Mouse (Mus musculus) embryonic fibroblast, embryonic 13.5 days (primary cell): ENCODE results near the gene Cav3. TPM values are rescaled to one million over a fixed set of nuclear protein-coding genes. Genes with fewer than 3 reads are reported as not detected.

Experiments used
- H3K27ac ChIP-seq: 2 replicates; pipeline ENCODE4 v1.5.1; 2012; ENCODE audit warnings: low read length, control low read depth, inconsistent platforms; ENCODE audit not compliant: insufficient read depth
- H3K4me1 ChIP-seq: 2 replicates; pipeline ENCODE4 v1.6.1; 2011; ENCODE audit warnings: low read length; ENCODE audit not compliant: control insufficient read depth, insufficient read depth
- H3K4me3 ChIP-seq: 2 replicates; pipeline ENCODE4 v1.5.1; 2011; ENCODE audit warnings: mild to moderate bottlenecking, control low read depth, low read length; ENCODE audit not compliant: insufficient read depth
- CTCF ChIP-seq: IDR thresholded peaks from 2 replicates; pipeline ENCODE4 v1.5.1; 2011; ENCODE audit warnings: mild to moderate bottlenecking, control low read depth, low read length, moderate library complexity, borderline replicate concordance; ENCODE audit not compliant: insufficient read depth
- POLR2A ChIP-seq: IDR thresholded peaks from 2 replicates; pipeline ENCODE4 v1.6.1; 2011; ENCODE audit warnings: low read depth, mild to moderate bottlenecking, control low read depth, low read length, moderate library complexity
- polyA plus RNA-seq: library from polyadenylated mRNA; stranded (reverse); fragments of >200 nt; gene quantifications from 2 replicates; pipeline ENCODE4 v1.2.4, GENCODE M21; 2011; ENCODE audit warnings: low read depth; ENCODE audit not compliant: missing spikeins, insufficient read length

Cav3 gene
- polyA plus RNA-seq, 1 experiment: 1.2 TPM

GRCm38 (mm10) chr6:112509590-112510131 is 50.4 kb downstream of the Cav3 start:
- TF ChIP-seq CTCF (no peak), POLR2A (no peak)
- Histone ChIP-seq H3K27ac (no peak overlapping the region), H3K4me1 (no peaks in the 10 kb centered on the region), H3K4me3 (no peak overlapping the region)

DNA sequence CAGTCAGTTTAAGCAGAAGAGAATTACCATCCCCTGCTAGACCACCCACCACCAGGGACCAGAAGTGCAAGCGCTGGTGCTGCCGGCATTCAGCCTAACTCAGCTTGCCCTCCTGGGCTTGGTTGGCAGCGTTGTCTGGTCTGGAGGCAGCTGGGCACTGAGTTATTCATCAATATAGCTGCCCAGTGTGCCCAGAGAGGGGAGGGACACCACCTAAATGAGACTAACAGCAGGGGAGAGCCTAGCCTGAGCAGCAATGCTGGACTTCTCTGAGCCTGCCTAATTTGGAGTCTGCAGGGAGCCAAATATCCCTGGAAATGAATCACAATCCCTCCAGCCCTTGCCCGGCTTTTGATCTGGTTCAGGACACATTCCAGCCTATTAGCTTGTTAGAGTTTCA is 51.0 kb downstream of the Cav3 start:
- no peaks in the 10 kb centered on the region for H3K4me1 ChIP-seq

DNA sequence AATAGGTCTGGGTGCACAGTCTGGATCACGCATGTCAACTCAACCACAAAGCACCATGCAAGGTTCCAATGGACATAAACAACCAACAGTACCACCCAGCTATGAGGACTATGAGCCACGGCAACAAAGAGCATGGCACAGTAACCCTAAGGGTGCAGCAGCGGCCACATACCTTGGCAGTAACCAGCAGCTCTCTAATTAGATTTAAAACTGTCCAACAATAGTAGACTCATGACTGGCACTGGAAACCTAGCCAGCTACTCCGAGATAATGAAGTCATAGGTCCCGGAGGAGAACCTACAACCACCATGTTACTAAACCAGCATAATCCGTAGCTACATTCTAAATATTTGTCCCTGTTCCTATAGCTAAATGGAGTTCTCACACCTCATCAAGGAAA is 55.3 kb downstream of the Cav3 start:
- no peak overlapping the region for H3K4me3 ChIP-seq
- TF ChIP-seq CTCF: no peak
- no peak for TF ChIP-seq POLR2A
- H3K4me1 ChIP-seq: no peaks in the 10 kb centered on the region
- no peak overlapping the region for H3K27ac ChIP-seq

More for the DNA sequence above, 51.0 kb downstream of the Cav3 start:
- Histone ChIP-seq H3K27ac (no peak overlapping the region), H3K4me3 (no peak overlapping the region)
- no peak for TF ChIP-seq CTCF
- no peak for TF ChIP-seq POLR2A

DNA sequence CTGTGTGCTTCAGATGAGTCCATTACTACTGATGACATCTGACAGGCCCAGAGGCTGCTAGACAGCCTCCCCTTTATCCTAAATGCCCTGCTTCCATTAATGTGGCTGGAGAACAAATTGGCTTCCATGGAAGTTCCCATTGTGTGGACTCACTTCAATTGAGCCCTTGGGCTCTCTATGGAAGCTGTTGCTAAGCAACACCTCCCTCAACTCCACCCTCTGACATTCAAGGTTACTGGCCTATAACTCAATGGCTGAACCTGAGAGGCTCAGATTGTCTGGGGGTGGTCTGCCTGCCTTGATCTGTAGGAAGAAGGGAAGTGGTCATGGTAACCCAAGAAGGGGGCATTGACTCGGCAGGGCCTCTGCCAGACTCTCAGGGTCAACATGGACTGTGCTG is 57.2 kb downstream of the Cav3 start:
- H3K4me1 ChIP-seq: no peaks in the 10 kb centered on the region
- TF ChIP-seq POLR2A (no peak), CTCF (no peak)
- no peak overlapping the region for H3K4me3 ChIP-seq
- no peak overlapping the region for H3K27ac ChIP-seq

GRCm38 (mm10) chr6:112517572-112517971 is 58.3 kb downstream of the Cav3 start:
- Histone ChIP-seq H3K4me1 (no peaks in the 10 kb centered on the region), H3K27ac (no peak overlapping the region), H3K4me3 (no peak overlapping the region)
- TF ChIP-seq POLR2A (no peak), CTCF (no peak)

DNA sequence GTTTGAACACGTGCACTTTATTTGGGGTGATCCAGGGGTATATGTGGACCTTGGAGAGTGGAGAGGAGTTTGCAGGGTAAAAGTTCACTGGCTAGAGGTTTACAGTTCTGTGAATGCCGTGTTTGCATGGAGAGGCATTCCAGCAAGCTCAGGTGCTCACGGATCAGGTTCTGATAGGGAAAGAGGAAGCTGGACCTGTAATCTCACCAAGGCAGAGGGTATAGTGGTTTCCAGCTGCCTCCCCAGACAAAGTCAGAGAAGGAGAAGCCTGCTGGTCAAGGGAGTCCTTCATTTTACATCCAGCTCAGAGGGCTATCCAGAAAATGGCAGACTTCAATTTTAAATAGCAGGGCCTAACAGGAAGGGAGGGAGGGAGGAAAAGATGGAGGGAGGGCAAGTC is 58.7 kb downstream of the Cav3 start:
- no peak overlapping the region for H3K27ac ChIP-seq
- H3K4me3 ChIP-seq: no peak overlapping the region
- TF ChIP-seq POLR2A: no peak
- no peak for TF ChIP-seq CTCF
- no peaks in the 10 kb centered on the region for H3K4me1 ChIP-seq

Other genes starting within 250 kb of the Cav3 start
- 4.1 and 10.2 TPM in 2 replicates for gene Lmcd1, start 185.7 kb upstream of the Cav3 start, polyA plus RNA-seq
- gene Ssu2, start 71.5 kb upstream of the Cav3 start, polyA plus RNA-seq: not detected in 2 replicates
- gene Oxtr, start 30.4 kb downstream of the Cav3 start, polyA plus RNA-seq: not detected in 2 replicates
- 26.4 and 32.9 TPM in 2 replicates for gene Rad18, start 237.2 kb downstream of the Cav3 start, polyA plus RNA-seq